Mouse (Mus musculus): Measurements from ENCODE around the gene Lmbr1. TPM values are rescaled to one million over a fixed set of nuclear protein-coding genes. Genes with fewer than 3 reads are reported as not detected.
"Not testable (repeated sequence)": the region's sequence is repeated elsewhere in the genome, so short reads cannot be mapped to it uniquely, and the experiment has no call there.

Gene Lmbr1
- 11.4 and 13.0 TPM in 2 replicates for polyA plus RNA-seq (2015; fragmentation: Nextera tagmentation; extraction: Ambion mirVana)

- Histone ChIP-seq H3K9ac (replicated peaks; ENCODE audit: low read length) (peak within 1 kb of the TSS; percentile 84), H3K27me3 (ENCODE audit: insufficient read depth, low read length) (no peaks in the 10 kb centered on the region), H3K4me3 (ENCODE audit: low read length) (peak within 1 kb of the TSS; percentile 89), H3K4me2 (replicated peaks; ENCODE audit: low read depth, low read length) (peak within 1 kb of the TSS; percentile 88), H3K9me3 (ENCODE audit: low read length) (no peaks in the 10 kb centered on the region), H3K4me1 (ENCODE audit: insufficient read depth, low read length) (peaks cover 15% of the 10 kb centered on the region), H3K36me3 (ENCODE audit: insufficient read depth, low read length) (no peaks in the 10 kb centered on the region), H3K27ac (ENCODE audit: low read length) (peak within 1 kb of the TSS; percentile 83)
- 1% methylated on average over 40 of the region's 40 CpGs for WGBS
- ATAC-seq (ENCODE audit: low FRiP score, low TSS enrichment) = peak; percentile 98
Observed at GRCm38 (mm10) chr5:29378298-29379036, at the start of gene Lmbr1. TSS of gene Lmbr1 (minus strand) at chr5:29378390.

GRCm38 (mm10) chr5:29423330-29423729 is 45.1 kb upstream of the Lmbr1 start:
- not testable (repeated sequence) for H3K36me3 ChIP-seq (ENCODE audit: insufficient read depth, low read length); H3K9me3 ChIP-seq (ENCODE audit: low read length); H3K27me3 ChIP-seq (ENCODE audit: insufficient read depth, low read length); ATAC-seq (ENCODE audit: low FRiP score, low TSS enrichment); H3K4me3 ChIP-seq (ENCODE audit: low read length); H3K4me1 ChIP-seq (ENCODE audit: insufficient read depth, low read length); H3K9ac ChIP-seq (replicated peaks; ENCODE audit: low read length); H3K27ac ChIP-seq (ENCODE audit: low read length); H3K4me2 ChIP-seq (replicated peaks; ENCODE audit: low read depth, low read length)
- WGBS = 24% methylated on average over 3 of the region's 3 CpGs

GRCm38 (mm10) chr5:29413041-29413440 is 34.9 kb upstream of the Lmbr1 start:
- ATAC-seq (ENCODE audit: low FRiP score, low TSS enrichment) = no peak
- H3K9me3 ChIP-seq (ENCODE audit: low read length) = no peaks in the 10 kb centered on the region
- no peak overlapping the region for H3K27ac ChIP-seq (ENCODE audit: low read length)
- H3K27me3 ChIP-seq (ENCODE audit: insufficient read depth, low read length) = no peaks in the 10 kb centered on the region
- no peak overlapping the region for H3K9ac ChIP-seq (replicated peaks; ENCODE audit: low read length)
- H3K4me1 ChIP-seq (ENCODE audit: insufficient read depth, low read length) = no peaks in the 10 kb centered on the region
- no peaks in the 10 kb centered on the region for H3K36me3 ChIP-seq (ENCODE audit: insufficient read depth, low read length)
- no peak overlapping the region for H3K4me2 ChIP-seq (replicated peaks; ENCODE audit: low read depth, low read length)
- 81% methylated on average over 3 of the region's 3 CpGs for WGBS
- H3K4me3 ChIP-seq (ENCODE audit: low read length) = no peak overlapping the region

- ATAC-seq (ENCODE audit: low FRiP score, low TSS enrichment) = no peak
- Histone ChIP-seq H3K4me2 (replicated peaks; ENCODE audit: low read depth, low read length) (no peak overlapping the region), H3K4me3 (ENCODE audit: low read length) (no peak overlapping the region), H3K27ac (ENCODE audit: low read length) (no peak overlapping the region), H3K36me3 (ENCODE audit: insufficient read depth, low read length) (no peaks in the 10 kb centered on the region), H3K4me1 (ENCODE audit: insufficient read depth, low read length) (no peaks in the 10 kb centered on the region), H3K9me3 (ENCODE audit: low read length) (no peaks in the 10 kb centered on the region), H3K9ac (replicated peaks; ENCODE audit: low read length) (no peak overlapping the region), H3K27me3 (ENCODE audit: insufficient read depth, low read length) (no peaks in the 10 kb centered on the region)
Observed at GRCm38 (mm10) chr5:29410854-29411253, 32.7 kb upstream of the Lmbr1 start.

GRCm38 (mm10) chr5:29398427-29398826 is 20.2 kb upstream of the Lmbr1 start:
- Histone ChIP-seq H3K4me3 (ENCODE audit: low read length) (no peak overlapping the region), H3K9me3 (ENCODE audit: low read length) (no peaks in the 10 kb centered on the region), H3K27me3 (ENCODE audit: insufficient read depth, low read length) (no peaks in the 10 kb centered on the region), H3K36me3 (ENCODE audit: insufficient read depth, low read length) (no peaks in the 10 kb centered on the region), H3K9ac (replicated peaks; ENCODE audit: low read length) (no peak overlapping the region), H3K4me1 (ENCODE audit: insufficient read depth, low read length) (no peaks in the 10 kb centered on the region), H3K4me2 (replicated peaks; ENCODE audit: low read depth, low read length) (no peak overlapping the region), H3K27ac (ENCODE audit: low read length) (no peak overlapping the region)
- 58% methylated on average over 4 of the region's 4 CpGs for WGBS
- ATAC-seq (ENCODE audit: low FRiP score, low TSS enrichment) = no peak

GRCm38 (mm10) chr5:29388944-29389765 is 11.0 kb upstream of the Lmbr1 start:
- Histone ChIP-seq H3K36me3 (ENCODE audit: insufficient read depth, low read length) (no peaks in the 10 kb centered on the region), H3K27ac (ENCODE audit: low read length) (no peak overlapping the region), H3K4me3 (ENCODE audit: low read length) (no peak overlapping the region), H3K4me2 (replicated peaks; ENCODE audit: low read depth, low read length) (no peak overlapping the region), H3K4me1 (ENCODE audit: insufficient read depth, low read length) (0 out of 2 replicates have a peak, but pooled peaks cover 9% of the 10 kb centered on the region), H3K27me3 (ENCODE audit: insufficient read depth, low read length) (no peaks in the 10 kb centered on the region), H3K9me3 (ENCODE audit: low read length) (no peaks in the 10 kb centered on the region), H3K9ac (replicated peaks; ENCODE audit: low read length) (no peak overlapping the region)
- ATAC-seq (ENCODE audit: low FRiP score, low TSS enrichment) = peak; percentile 77
- WGBS = 22% methylated on average over 15 of the region's 15 CpGs

- WGBS = 23% methylated on average over 7 of the region's 7 CpGs
- H3K27me3 ChIP-seq (ENCODE audit: insufficient read depth, low read length) = no peaks in the 10 kb centered on the region
- ATAC-seq (ENCODE audit: low FRiP score, low TSS enrichment) = peak; percentile 74
- peak overlapping the region; percentile 73; the same call in 1 of the 2 replicates for H3K27ac ChIP-seq (ENCODE audit: low read length)
- H3K9me3 ChIP-seq (ENCODE audit: low read length) = no peaks in the 10 kb centered on the region
- H3K9ac ChIP-seq (replicated peaks; ENCODE audit: low read length) = no peak overlapping the region
- H3K4me3 ChIP-seq (ENCODE audit: low read length) = no peak overlapping the region
- no peak overlapping the region for H3K4me2 ChIP-seq (replicated peaks; ENCODE audit: low read depth, low read length)
- 0 out of 2 replicates have a peak, but pooled peaks cover 9% of the 10 kb centered on the region for H3K4me1 ChIP-seq (ENCODE audit: insufficient read depth, low read length)
- H3K36me3 ChIP-seq (ENCODE audit: insufficient read depth, low read length) = no peaks in the 10 kb centered on the region
Observed at GRCm38 (mm10) chr5:29388181-29388943, 10.2 kb upstream of the Lmbr1 start.

- H3K9ac ChIP-seq (replicated peaks; ENCODE audit: low read length) = no peak overlapping the region
- no peaks in the 10 kb centered on the region for H3K36me3 ChIP-seq (ENCODE audit: insufficient read depth, low read length)
- 0 out of 2 replicates have a peak, but pooled peaks cover 9% of the 10 kb centered on the region for H3K4me1 ChIP-seq (ENCODE audit: insufficient read depth, low read length)
- H3K4me3 ChIP-seq (ENCODE audit: low read length) = no peak overlapping the region
- no peak overlapping the region for H3K4me2 ChIP-seq (replicated peaks; ENCODE audit: low read depth, low read length)
- 11% methylated on average over 1 of the region's 1 CpGs for WGBS
- H3K27ac ChIP-seq (ENCODE audit: low read length) = peak overlapping the region; percentile 81
- H3K27me3 ChIP-seq (ENCODE audit: insufficient read depth, low read length) = no peaks in the 10 kb centered on the region
- ATAC-seq (ENCODE audit: low FRiP score, low TSS enrichment) = no peak
- no peaks in the 10 kb centered on the region for H3K9me3 ChIP-seq (ENCODE audit: low read length)
Observed at GRCm38 (mm10) chr5:29387591-29387990, 9.4 kb upstream of the Lmbr1 start.

DNA sequence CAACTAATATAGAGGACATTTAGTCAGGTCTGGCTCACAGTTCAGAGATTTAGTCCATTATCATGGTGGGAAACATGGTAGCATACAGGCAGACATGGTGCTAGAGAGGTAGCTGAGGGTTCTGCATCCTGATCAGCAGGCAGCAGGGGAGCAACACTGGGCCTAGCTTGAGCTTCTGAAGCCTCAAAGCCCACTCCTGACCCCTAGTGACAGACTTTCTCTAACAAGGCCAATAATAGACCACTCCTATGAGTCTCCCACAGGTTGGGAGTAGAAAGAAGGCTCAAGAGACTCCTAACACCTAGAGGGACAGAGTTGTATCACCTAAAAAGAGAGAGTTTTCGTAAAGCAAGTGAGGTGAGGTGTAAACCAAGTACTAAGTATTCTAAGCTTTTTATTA is 4.6 kb upstream of the Lmbr1 start:
- no peak overlapping the region for H3K9ac ChIP-seq (replicated peaks; ENCODE audit: low read length)
- no peak overlapping the region for H3K4me2 ChIP-seq (replicated peaks; ENCODE audit: low read depth, low read length)
- H3K4me1 ChIP-seq (ENCODE audit: insufficient read depth, low read length) = peaks cover 13% of the 10 kb centered on the region
- no peaks in the 10 kb centered on the region for H3K36me3 ChIP-seq (ENCODE audit: insufficient read depth, low read length)
- no peak overlapping the region for H3K27ac ChIP-seq (ENCODE audit: low read length)
- 77% methylated on average over 1 of the region's 1 CpGs for WGBS
- no peaks in the 10 kb centered on the region for H3K27me3 ChIP-seq (ENCODE audit: insufficient read depth, low read length)
- H3K9me3 ChIP-seq (ENCODE audit: low read length) = no peaks in the 10 kb centered on the region
- no peak overlapping the region for H3K4me3 ChIP-seq (ENCODE audit: low read length)
- ATAC-seq (ENCODE audit: low FRiP score, low TSS enrichment) = no peak
